Mouse (Mus musculus): ENCODE measurements around the gene Mxra8.

GRCm38 (mm10) chr4:155892017-155892416, 52.5 kb downstream of the Mxra8 start:
- TF ChIP-seq CTCF (IDR thresholded peaks at IDR 0.05; ENCODE audit: control insufficient read depth, insufficient read depth, insufficient read length) (no peak), MAX (IDR thresholded peaks at IDR 0.05) (no peak), MYOD1 (IDR thresholded peaks at IDR 0.05; ENCODE audit: control insufficient read depth, insufficient read length, low read depth) (no peak), FOSL1 (IDR thresholded peaks at IDR 0.05; ENCODE audit: insufficient read depth, low read length, poor library complexity, severe bottlenecking) (no peak)
